Mouse (Mus musculus) testis, adult 2 months (tissue): ENCODE data around the gene Mrpl14. TPM values are rescaled to one million over a fixed set of nuclear protein-coding genes. Genes with fewer than 3 reads are reported as not detected.

Source experiments
- H3K27ac ChIP-seq: fragments of 200-500 bp; 2 replicates; pipeline ENCODE4 v1.5.1; 2012; ENCODE audit warnings: low read depth, low read length; ENCODE audit not compliant: control insufficient read depth, insufficient read depth
- H3K27me3 ChIP-seq: fragments of 200-500 bp; 2 replicates; pipeline ENCODE4 v1.6.1; 2012; ENCODE audit warnings: mild to moderate bottlenecking, low read length, moderate library complexity; ENCODE audit not compliant: control insufficient read depth, insufficient read depth
- H3K36me3 ChIP-seq: fragments of 200-500 bp; 2 replicates; pipeline ENCODE4 v1.6.1; 2012; ENCODE audit warnings: mild to moderate bottlenecking, low read length; ENCODE audit not compliant: control insufficient read depth, insufficient read depth
- H3K4me1 ChIP-seq: fragments of 200-500 bp; 2 replicates; pipeline ENCODE4 v1.6.1; 2012; ENCODE audit warnings: low read length; ENCODE audit not compliant: control insufficient read depth, insufficient read depth
- H3K4me3 ChIP-seq: fragments of 200-500 bp; 2 replicates; pipeline ENCODE4 v1.5.1; 2012; ENCODE audit warnings: low read depth, mild to moderate bottlenecking, low read length, moderate library complexity, mixed read lengths; ENCODE audit not compliant: control insufficient read depth
- CTCF ChIP-seq: fragments of 200-500 bp; IDR thresholded peaks from 2 replicates; pipeline ENCODE4 v1.5.1; 2012; ENCODE audit warnings: low read depth, mild to moderate bottlenecking, inconsistent platforms, low read length, moderate library complexity; ENCODE audit not compliant: control insufficient read depth, insufficient read depth, insufficient replicate concordance
- POLR2A ChIP-seq: fragments of 200-500 bp; IDR thresholded peaks from 2 replicates; pipeline ENCODE4 v1.6.1; 2012; ENCODE audit warnings: low read depth, mild to moderate bottlenecking, inconsistent platforms, low read length, moderate library complexity; ENCODE audit not compliant: control insufficient read depth
- polyA plus RNA-seq: library from polyadenylated mRNA; depleted of rRNA; stranded (reverse); fragments of >200 nt; gene quantifications from 2 replicates; pipeline ENCODE4 v1.2.3, GENCODE M21; 2012

Gene Mrpl14
- polyA plus RNA-seq, 1 experiment, result 15.4 TPM

DNA sequence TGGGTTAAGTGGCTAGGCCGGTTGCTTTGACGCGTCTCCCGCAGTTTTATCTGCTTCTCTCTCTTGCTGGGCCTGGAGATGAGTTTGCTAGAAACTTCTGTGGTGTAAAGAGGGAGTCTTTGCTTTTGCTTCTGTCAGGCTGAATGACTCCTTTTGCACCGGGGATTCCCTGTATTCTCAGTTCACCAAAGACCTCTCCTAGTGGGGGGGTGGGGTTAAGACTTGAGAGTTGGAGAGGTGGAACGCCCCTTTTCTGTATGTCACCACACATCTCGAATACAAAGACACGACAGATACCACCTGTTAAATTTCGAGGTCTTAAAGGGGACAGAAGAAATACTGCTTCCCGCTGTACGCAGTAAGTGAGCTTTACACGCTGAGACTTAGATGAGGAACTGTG, 594 bp downstream of the Mrpl14 start, which contains the start of gene Tmem63b:
Tmem63b (minus strand) TSS at position 190 of the 400 bp plus-strand sequence.
- Histone ChIP-seq H3K36me3 (no peaks in the 10 kb centered on the region), H3K27me3 (no peaks in the 10 kb centered on the region), H3K4me3 (peak within 1 kb of the TSS; percentile 81), H3K4me1 (peaks cover 17% of the 10 kb centered on the region), H3K27ac (no peak within 1 kb of the TSS)
- TF ChIP-seq POLR2A (no peak), CTCF (no peak)

DNA sequence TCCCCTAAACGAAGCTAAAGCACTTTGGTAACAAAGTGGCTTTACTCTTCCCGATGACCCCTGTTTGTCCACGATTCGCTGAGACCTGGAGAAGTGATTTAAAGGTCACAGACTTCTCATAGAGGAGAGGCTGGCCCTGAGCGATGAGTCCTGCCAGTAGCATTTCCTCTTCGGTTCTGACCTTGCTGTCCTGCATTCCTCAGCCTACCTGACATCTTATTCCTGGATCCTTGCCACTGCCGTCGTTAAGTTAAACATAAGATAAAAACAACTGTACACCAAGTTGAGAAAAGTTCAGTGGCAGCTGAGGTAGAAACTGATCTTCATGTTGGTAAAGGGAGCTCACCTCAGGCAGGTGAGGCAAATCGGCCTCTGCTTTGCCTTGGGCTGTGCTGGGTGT, 3.0 kb downstream of the Mrpl14 start:
- TF ChIP-seq POLR2A (no peak), CTCF (no peak)
- H3K36me3 ChIP-seq, result no peaks in the 10 kb centered on the region
- H3K27ac ChIP-seq, result no peak overlapping the region
- H3K27me3 ChIP-seq, result no peaks in the 10 kb centered on the region
- no peak overlapping the region for H3K4me3 ChIP-seq
- peaks cover 17% of the 10 kb centered on the region for H3K4me1 ChIP-seq

DNA sequence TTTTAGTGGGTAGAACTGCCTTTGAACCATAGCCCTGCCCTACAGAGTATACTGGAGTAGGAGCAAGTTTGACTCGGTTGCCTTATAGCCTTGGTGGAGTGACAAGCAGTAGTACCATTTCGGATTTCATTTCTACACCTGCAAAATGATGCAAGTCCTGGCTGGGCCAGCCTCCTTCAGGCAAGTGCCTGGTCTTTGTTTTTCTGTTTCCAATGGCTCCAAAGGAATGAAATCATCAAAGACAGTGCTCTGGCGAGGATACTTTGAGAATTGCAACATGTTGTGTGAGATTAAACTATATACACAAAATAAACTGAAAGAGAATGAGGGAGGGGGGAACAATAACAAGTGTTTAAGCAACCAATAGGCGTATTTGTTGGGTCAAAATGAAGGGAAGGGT, 3.9 kb downstream of the Mrpl14 start:
- Histone ChIP-seq H3K27ac (no peak overlapping the region), H3K36me3 (no peaks in the 10 kb centered on the region), H3K4me3 (no peak overlapping the region), H3K4me1 (peaks cover 14% of the 10 kb centered on the region), H3K27me3 (no peaks in the 10 kb centered on the region)
- TF ChIP-seq POLR2A (no peak), CTCF (no peak)

DNA sequence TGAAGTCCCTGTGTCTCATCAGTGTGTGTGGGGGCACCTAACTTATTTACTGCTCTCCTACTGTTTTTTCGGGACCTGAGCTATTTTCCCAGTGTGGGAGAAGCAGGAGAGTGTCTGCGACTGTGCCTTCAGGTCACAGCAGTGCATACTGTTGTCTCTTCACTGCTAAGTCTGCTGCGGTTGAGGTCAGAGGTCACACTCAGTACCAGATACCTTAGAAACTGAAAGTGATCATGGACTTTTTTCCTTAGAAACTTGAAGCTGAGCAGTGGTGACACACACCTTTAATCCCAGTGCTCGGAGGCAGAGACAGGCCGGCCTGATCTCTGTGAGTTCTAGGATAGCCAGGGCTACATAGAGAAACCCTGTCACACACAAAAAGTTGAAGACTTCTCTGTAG, 6.0 kb downstream of the Mrpl14 start:
- no peak overlapping the region for H3K4me3 ChIP-seq
- peaks cover under 1% of the 10 kb centered on the region for H3K4me1 ChIP-seq
- H3K36me3 ChIP-seq, result no peaks in the 10 kb centered on the region
- no peaks in the 10 kb centered on the region for H3K27me3 ChIP-seq
- TF ChIP-seq CTCF (no peak), POLR2A (no peak)
- no peak overlapping the region for H3K27ac ChIP-seq

DNA sequence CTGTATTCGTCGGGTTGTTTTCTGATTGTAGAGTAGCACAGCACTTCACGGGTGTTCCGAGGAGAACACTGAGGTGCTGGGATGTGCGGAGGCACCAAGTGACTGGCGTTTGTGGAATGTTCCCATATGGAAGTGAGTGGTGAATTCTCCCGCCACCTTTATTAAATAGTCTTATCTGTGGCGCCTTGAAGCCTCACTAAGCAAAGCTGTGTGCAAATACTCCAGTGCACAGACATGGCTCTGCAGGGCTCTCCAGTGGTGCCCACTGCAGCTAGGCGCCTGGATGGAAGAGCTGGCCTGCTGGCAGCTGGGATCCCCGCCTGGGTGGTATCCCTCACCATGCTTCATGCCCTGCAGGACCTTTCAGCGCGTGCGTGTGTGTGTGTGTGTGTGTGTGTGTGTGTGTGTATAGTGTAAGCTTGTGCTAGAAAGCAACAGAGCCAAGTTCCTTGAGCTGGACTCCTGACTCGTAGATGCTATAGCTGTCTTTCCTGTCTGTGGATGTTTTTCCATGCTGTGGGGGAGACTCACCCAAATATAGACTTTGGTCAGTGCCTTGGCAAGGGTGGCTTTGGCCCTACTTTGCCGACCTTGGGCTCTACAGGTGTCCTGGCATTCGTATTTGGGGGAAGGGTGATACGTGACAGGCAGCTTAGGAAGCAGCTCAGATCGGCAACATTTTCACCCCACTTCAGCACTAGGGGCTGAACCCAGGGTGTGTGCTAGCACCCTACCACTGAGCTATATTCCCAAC, 7.9 kb downstream of the Mrpl14 start:
- Histone ChIP-seq H3K27me3 (no peaks in the 10 kb centered on the region), H3K4me3 (no peak overlapping the region), H3K27ac (no peak overlapping the region), H3K36me3 (no peaks in the 10 kb centered on the region), H3K4me1 (no peaks in the 10 kb centered on the region)
- TF ChIP-seq POLR2A (no peak), CTCF (no peak)

DNA sequence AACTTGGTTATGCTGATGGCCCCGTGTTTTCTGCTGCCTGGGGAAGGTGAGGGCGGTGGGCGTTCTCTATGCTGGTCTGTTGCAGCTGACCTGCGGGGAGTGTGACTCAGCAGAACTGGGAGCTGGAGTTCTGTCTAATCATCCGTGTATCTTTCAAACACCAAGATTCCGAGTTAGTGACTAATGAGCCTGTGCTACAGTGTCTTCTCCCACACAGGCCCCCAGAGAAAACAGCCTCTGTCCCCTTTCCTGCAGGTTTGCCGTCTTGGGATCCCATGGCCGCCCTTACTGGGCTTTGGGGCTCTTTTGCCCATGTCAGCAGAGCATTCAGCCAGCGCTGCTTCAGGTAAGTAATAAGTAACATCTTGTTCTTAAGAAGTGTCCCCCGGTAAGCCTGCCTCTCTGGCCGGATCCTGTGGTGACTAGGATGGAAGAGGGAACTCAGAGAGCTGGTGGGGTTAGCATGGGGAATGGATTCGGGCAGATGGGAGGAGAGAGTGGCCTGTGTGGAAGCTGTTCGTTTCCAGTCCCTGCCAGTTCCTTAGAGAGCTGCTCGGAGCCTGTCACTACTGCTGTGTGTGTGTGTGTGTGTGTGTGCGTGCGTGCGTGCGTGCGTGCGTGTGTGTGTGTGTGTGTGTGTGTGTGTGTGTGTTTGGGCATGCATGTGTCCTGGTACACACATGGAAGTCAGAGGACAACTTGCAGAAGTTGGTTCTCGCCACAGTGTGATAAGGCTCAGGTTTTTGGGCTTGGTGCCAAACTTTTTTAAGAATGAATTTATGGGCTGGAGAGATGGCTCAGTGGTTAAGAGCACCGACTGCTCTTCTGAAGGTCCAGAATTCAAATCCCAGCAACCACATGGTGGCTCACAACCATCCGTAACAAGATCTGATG, 9.4 kb downstream of the Mrpl14 start:
- no peak overlapping the region for H3K27ac ChIP-seq
- TF ChIP-seq CTCF, result no peak
- H3K36me3 ChIP-seq, result no peaks in the 10 kb centered on the region
- H3K4me1 ChIP-seq, result no peaks in the 10 kb centered on the region
- H3K27me3 ChIP-seq, result no peaks in the 10 kb centered on the region
- H3K4me3 ChIP-seq, result no peak overlapping the region

DNA sequence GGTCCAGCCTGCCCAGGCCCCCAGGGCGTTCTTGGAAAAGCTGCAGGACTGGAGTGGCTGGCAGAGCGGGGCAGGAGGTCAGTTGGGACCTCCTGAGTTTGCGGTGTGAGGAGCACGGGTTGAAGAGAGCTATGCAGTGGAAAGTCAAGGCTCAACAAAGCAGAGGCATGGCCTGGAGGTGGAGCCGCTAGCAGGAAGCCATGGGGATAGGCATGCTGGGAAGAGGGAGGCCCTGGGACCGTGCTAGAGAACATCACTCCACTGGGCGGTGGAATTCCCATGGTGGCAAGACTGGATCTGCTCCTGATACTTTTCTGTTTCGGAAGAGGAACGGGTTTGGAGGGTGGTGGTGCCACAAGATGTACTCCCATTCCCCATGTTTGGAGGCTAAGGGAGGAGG, 10.9 kb downstream of the Mrpl14 start:
- no peak overlapping the region for H3K4me3 ChIP-seq
- H3K27me3 ChIP-seq, result no peaks in the 10 kb centered on the region
- H3K27ac ChIP-seq, result no peak overlapping the region
- TF ChIP-seq CTCF (no peak), POLR2A (no peak)
- no peaks in the 10 kb centered on the region for H3K4me1 ChIP-seq
- no peaks in the 10 kb centered on the region for H3K36me3 ChIP-seq

DNA sequence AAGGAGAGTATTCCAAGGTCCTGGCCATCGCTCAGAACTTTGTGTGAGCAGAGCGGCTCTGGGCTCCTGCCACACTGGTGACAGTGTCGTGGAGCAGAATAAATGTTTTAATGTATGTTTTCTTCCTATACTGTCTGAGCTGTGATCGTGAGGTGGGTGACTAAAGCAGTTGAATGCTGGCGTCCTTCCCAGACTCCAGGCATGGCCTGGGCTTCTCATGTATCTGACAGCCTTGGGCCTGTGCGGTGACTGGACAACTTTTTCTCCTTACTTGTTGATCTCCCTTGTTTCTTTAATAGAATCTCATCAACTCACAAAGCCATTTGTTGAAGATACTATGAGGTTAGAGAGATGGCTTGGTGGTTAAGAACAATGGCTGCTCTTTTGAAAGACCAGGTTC, 12.2 kb downstream of the Mrpl14 start:
- H3K27me3 ChIP-seq, result no peaks in the 10 kb centered on the region
- no peak overlapping the region for H3K27ac ChIP-seq
- no peaks in the 10 kb centered on the region for H3K4me1 ChIP-seq
- TF ChIP-seq POLR2A, result no peak
- no peak for TF ChIP-seq CTCF
- no peaks in the 10 kb centered on the region for H3K36me3 ChIP-seq
- H3K4me3 ChIP-seq, result no peak overlapping the region
